Mouse (Mus musculus): Measurements from ENCODE around the gene Glt1d1. TPM values are rescaled to one million over a fixed set of nuclear protein-coding genes. Genes with fewer than 3 reads are reported as not detected.

The Glt1d1 gene
- polyA plus RNA-seq, 1 experiment from 2014 or later: 0.08 TPM

DNA sequence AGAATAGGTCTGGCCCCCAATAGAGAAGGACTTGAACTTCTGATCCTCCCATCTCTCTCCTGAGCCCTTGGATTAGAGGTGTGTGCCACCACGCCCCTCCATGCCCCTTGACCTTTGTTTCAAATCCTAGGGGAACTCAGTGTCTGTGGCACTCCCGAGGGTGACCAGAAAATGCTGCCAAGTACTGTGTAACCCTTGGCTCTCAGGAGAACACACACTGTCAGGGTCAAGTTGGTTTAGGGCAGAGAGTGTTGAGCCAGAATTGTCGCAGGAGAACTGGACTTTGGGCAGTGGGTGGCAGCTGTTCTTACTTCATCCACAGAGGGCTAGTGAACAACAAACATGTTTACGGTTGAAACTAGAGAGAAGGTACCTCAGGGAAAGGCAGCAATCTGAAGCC lies 5.6 kb downstream of the Glt1d1 start:
- WGBS (ENCODE audit: insufficient replicate concordance): 50% methylated on average over 4 of the region's 4 CpGs
- no peaks in the 10 kb centered on the region for H3K4me1 ChIP-seq
- ATAC-seq: no peak
- H3K9ac ChIP-seq: no peak overlapping the region
- H3K9me3 ChIP-seq (replicated peaks): peaks cover 19% of the 10 kb centered on the region
- no peaks in the 10 kb centered on the region for H3K36me3 ChIP-seq
- peaks cover 13% of the 10 kb centered on the region for H3K27me3 ChIP-seq (replicated peaks)
- H3K4me3 ChIP-seq: no peak overlapping the region
- H3K4me2 ChIP-seq: no peak overlapping the region
- H3K27ac ChIP-seq: no peak overlapping the region

DNA sequence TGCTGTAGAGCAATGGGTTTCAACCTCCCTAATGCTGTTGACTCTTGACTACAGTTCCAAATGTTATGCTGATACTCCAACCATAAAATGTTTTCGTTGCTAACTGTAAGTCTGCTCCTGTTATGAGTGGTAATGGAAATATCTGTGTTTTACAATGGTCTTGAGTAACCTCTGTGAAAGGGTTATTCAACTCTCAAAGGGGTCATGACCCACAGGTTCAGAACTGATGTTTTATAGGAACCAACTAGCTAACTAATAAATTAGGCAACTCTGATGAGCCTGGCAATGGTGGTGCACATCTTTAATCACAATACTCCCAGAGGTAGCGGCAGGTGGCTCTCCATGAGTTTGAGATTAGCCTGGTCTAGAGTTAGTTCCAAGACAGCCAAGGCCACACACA lies 6.1 kb downstream of the Glt1d1 start:
- no peak overlapping the region for H3K4me3 ChIP-seq

DNA sequence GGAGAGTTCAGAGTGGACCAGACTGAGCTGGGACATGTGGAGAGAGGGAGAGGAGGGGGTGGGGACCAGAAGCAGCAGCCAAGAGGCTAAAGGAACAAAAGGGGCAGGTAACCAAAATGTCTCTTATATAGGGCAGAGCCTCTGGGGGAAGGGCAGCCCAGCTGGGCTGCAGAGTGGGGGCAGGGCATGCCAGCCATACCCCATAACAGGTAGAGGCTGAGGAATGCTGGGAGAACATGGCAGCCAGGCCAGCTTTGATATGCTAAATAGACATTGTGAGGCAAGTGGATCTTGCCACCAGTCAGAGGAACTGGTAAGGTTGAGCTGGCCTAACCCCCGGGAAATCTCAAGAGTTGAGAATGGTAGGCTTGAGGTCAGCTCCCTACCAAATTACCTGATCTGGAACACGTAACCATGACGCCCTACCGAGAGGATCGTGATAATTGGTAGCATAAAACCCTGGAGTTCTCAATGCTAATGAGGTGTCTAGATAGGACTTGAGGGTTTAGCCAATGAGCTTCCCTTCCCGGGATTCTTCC lies 7.1 kb downstream of the Glt1d1 start:
- H3K9me3 ChIP-seq (replicated peaks): peaks cover 19% of the 10 kb centered on the region
- no peak overlapping the region for H3K4me2 ChIP-seq
- H3K36me3 ChIP-seq: no peaks in the 10 kb centered on the region
- H3K27ac ChIP-seq: no peak overlapping the region
- no peak for ATAC-seq
- no peaks in the 10 kb centered on the region for H3K27me3 ChIP-seq (replicated peaks)
- no peak overlapping the region for H3K9ac ChIP-seq
- H3K4me3 ChIP-seq: no peak overlapping the region
- 58% methylated on average over 6 of the region's 6 CpGs for WGBS (ENCODE audit: insufficient replicate concordance)
- H3K4me1 ChIP-seq: no peaks in the 10 kb centered on the region

More for the DNA sequence above, 6.1 kb downstream of the Glt1d1 start:
- Histone ChIP-seq H3K36me3 (no peaks in the 10 kb centered on the region), H3K9me3 (replicated peaks) (peaks cover 19% of the 10 kb centered on the region), H3K9ac (no peak overlapping the region), H3K4me2 (no peak overlapping the region), H3K27me3 (replicated peaks) (peaks cover 8% of the 10 kb centered on the region), H3K27ac (no peak overlapping the region), H3K4me1 (no peaks in the 10 kb centered on the region)
- whole genome bisulfite sequencing (ENCODE audit: insufficient replicate concordance): 57% methylated on average over 2 of the region's 2 CpGs
- no peak for ATAC-seq

DNA sequence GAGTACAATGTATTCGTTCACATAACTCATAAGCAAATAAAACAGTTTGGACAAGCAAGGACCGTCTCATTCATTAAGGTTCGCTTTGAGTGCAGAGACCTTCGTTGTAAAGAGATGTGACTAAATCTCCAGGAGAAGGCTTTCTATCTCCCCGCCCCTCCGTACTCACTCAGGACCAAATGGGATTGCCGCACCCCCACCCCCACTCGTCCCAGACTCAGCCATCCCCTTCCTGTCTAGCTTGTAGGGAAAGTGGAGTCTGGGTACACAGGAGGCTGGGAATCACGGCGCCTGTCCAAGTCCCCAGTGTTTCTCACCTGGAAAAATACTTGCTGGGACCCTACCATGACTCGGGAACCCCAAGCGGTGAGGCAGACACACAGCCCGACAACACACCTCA lies 7.6 kb downstream of the Glt1d1 start:
- 79% methylated on average over 13 of the region's 13 CpGs for WGBS (ENCODE audit: insufficient replicate concordance)
- ATAC-seq: no peak
- no peaks in the 10 kb centered on the region for H3K36me3 ChIP-seq
- no peak overlapping the region for H3K9ac ChIP-seq
- peaks cover 19% of the 10 kb centered on the region for H3K9me3 ChIP-seq (replicated peaks)
- no peak overlapping the region for H3K4me2 ChIP-seq
- H3K4me1 ChIP-seq: no peaks in the 10 kb centered on the region
- H3K27ac ChIP-seq: no peak overlapping the region
- H3K27me3 ChIP-seq (replicated peaks): no peaks in the 10 kb centered on the region
- H3K4me3 ChIP-seq: no peak overlapping the region

DNA sequence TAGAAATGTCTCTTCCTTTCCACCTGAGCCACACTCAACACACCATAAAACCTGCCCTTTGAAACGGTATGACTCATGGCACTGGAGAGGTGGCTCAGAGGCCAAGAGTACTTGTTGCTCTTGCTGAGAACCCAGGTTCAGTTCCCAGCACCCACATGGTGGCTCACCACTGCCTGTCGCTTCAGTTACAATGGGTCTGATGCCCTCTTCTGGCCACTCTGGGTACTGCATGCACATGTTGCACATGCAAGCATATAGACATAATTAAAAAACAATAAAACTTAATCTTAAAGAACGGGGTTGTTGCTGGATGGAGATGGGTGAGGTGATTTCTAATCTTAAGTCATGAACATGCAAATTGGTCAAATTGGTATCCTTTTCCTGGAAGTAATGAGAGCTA lies 8.3 kb downstream of the Glt1d1 start:
- Histone ChIP-seq H3K4me1 (no peaks in the 10 kb centered on the region), H3K9me3 (replicated peaks) (peaks cover 19% of the 10 kb centered on the region), H3K9ac (no peak overlapping the region), H3K27me3 (replicated peaks) (no peaks in the 10 kb centered on the region), H3K4me2 (no peak overlapping the region), H3K4me3 (no peak overlapping the region), H3K36me3 (no peaks in the 10 kb centered on the region), H3K27ac (no peak overlapping the region)
- WGBS (ENCODE audit: insufficient replicate concordance): 63% methylated on average over 3 of the region's 3 CpGs
- no peak for ATAC-seq

DNA sequence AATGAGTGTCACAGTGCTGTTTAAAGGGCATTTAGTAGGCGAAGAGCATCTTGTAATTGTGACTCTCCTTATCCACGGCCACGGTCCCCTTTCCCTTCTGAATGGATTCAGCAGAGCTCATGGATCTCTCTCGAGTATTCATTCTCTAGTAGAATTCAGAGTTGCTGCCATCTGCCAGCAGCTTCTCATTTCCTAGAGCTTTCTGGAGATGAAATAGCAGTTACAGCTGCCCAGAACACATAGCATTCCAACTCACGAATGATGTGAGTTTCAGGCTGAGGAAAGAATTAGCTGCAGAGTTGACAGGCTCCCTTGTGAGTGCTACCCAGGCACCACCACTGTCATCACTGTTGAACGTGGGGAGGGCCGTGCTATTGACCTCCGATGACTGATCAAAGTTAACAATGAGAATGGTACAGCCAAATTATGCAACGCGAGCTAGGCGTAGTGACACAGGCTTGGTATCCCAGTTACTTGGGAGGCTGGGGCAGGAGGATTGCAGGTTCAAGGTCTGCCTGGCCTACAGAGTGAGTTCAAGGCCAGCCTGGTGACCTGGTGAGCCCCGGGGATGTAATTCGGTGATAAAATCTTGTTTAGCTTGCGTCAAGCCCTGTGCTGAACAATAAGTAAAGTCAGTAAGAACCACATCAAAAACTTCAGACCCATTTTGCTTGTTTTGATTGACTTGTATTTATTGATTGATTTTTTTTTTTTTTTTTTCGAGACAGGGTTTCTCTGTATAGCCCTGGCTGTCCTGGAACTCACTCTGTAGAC lies 9.3 kb downstream of the Glt1d1 start:
- Histone ChIP-seq H3K27me3 (replicated peaks) (no peaks in the 10 kb centered on the region), H3K4me3 (no peak overlapping the region), H3K27ac (no peak overlapping the region), H3K36me3 (no peaks in the 10 kb centered on the region), H3K9ac (no peak overlapping the region), H3K4me2 (no peak overlapping the region), H3K4me1 (no peaks in the 10 kb centered on the region), H3K9me3 (replicated peaks) (peaks cover 19% of the 10 kb centered on the region)
- WGBS (ENCODE audit: insufficient replicate concordance): 75% methylated on average over 15 of the region's 15 CpGs
- no peak for ATAC-seq

DNA sequence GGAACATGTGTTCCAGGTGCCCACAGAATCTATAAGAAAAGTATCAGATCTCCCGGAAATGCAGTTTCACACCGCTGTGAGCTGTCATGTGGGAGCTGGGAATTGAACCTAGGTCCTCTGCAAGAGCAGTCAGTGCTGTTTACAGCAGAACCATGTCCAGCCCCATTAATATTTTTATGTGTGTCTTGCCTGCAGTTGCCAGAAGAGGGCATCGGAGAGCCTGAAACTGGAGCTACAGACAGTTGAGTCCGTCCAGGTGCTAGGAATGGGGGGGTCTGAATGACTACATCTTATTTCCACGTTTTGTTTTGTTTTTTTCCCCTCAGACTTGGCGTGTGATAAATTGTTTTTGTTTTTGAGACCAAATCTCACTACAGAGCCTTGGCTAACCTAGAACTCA lies 16.0 kb downstream of the Glt1d1 start:
- ATAC-seq: no peak
- 55% methylated on average over 6 of the region's 6 CpGs for WGBS (ENCODE audit: insufficient replicate concordance)
- Histone ChIP-seq H3K9me3 (replicated peaks) (no peaks in the 10 kb centered on the region; the same call in 1 of the 2 replicates), H3K9ac (no peak overlapping the region), H3K27me3 (replicated peaks) (no peaks in the 10 kb centered on the region), H3K4me2 (no peak overlapping the region), H3K4me1 (no peaks in the 10 kb centered on the region), H3K36me3 (no peaks in the 10 kb centered on the region), H3K4me3 (no peak overlapping the region), H3K27ac (no peak overlapping the region)

DNA sequence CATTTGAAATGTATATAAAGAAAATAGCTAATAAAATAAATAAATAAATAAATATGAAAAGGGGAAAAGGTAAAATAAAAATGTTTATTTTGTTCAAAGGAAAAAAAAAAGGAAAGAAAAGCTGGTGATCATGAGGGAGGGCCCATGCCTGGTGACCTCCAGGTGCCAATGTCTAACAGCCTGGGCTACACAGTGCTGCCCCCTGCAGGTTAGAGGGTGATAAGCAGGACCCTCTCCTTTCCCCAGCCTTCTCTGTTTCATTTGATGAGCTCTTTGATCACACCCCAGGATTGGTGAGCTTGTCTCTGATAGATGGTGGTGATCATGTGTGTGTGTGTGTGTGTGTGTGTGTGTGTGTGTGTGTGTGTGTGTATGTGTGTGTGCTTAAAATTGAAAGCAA lies 17.0 kb downstream of the Glt1d1 start:
- Histone ChIP-seq H3K36me3 (no peaks in the 10 kb centered on the region), H3K9me3 (replicated peaks) (no peaks in the 10 kb centered on the region; the same call in 1 of the 2 replicates), H3K27ac (no peak overlapping the region), H3K4me2 (no peak overlapping the region), H3K4me3 (no peak overlapping the region), H3K9ac (no peak overlapping the region), H3K27me3 (replicated peaks) (no peaks in the 10 kb centered on the region), H3K4me1 (no peaks in the 10 kb centered on the region)
- no peak for ATAC-seq

DNA sequence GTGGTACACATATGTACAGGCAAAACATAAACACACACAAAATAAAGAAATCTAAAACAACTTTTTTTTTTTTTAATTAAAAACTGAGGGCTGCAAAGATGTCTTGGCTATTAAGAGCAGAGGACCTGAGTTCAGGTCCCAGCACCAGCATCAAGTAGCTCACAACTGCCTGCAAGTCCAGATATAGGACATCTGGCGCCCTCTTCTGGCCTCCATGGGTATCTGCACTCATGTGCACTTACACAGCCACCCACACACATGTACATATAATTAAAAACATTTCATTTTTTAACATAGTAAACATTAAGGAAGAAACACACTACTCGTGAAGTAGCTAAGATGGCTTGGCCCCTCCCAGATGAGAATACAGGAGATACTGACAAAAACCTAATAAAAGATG lies 26.2 kb downstream of the Glt1d1 start:
- H3K9ac ChIP-seq: no peak overlapping the region
- no peaks in the 10 kb centered on the region for H3K4me1 ChIP-seq
- no peak overlapping the region for H3K4me2 ChIP-seq
- 0 out of 2 replicates have a peak, but pooled peaks cover 3% of the 10 kb centered on the region for H3K9me3 ChIP-seq (replicated peaks)
- H3K36me3 ChIP-seq: no peaks in the 10 kb centered on the region
- no peak for ATAC-seq
- 51% methylated on average over 2 of the region's 2 CpGs for WGBS (ENCODE audit: insufficient replicate concordance)
- no peak overlapping the region for H3K4me3 ChIP-seq
- H3K27me3 ChIP-seq (replicated peaks): no peaks in the 10 kb centered on the region
- H3K27ac ChIP-seq: no peak overlapping the region

DNA sequence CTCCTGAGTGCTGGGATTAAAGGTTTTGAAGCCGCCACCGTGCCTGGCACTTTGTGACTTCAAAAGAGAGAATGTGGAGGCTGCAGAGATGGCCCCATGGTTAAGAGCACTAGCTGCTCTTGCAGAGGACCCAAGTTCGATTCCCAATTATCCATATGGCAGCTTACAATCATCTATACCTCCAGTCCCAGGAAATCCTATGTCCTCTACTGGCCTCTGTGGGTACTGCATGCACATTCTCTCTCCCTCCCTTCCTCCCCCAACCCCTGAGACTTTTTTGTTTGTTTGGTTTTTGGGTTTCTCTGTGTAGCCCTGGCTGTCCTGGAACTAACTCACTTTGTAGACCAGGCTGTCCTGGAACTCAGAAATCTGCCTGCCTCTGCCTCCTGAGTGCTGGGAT lies 27.2 kb downstream of the Glt1d1 start:
- Histone ChIP-seq H3K36me3 (no peaks in the 10 kb centered on the region), H3K9me3 (replicated peaks) (0 out of 2 replicates have a peak, but pooled peaks cover 3% of the 10 kb centered on the region), H3K4me2 (no peak overlapping the region), H3K4me1 (no peaks in the 10 kb centered on the region), H3K4me3 (no peak overlapping the region), H3K9ac (no peak overlapping the region), H3K27me3 (replicated peaks) (no peaks in the 10 kb centered on the region), H3K27ac (no peak overlapping the region)
- 67% methylated on average over 3 of the region's 3 CpGs for WGBS (ENCODE audit: insufficient replicate concordance)
- no peak for ATAC-seq

DNA sequence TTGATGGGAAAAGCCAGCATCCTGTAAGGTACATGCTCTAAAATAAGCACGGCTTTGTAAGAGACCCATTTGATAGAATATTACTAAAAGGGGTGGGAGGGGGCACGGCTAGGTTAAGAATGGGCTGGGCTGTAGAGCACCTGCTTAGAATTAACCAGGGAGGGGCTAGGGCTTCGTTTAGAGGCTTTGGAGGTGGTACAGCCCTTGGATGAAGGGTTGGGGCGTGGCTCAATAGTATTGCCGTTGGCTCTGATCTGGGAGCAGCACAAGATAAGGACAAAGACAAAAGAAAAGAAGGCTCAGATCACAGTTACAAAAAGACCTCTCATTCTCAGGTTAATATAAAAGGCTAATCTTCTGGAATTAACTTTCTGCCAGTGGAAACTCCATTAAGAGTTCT lies 28.2 kb downstream of the Glt1d1 start:
- WGBS (ENCODE audit: insufficient replicate concordance): 50% methylated on average over 5 of the region's 5 CpGs
- no peak for ATAC-seq
- H3K27me3 ChIP-seq (replicated peaks): no peaks in the 10 kb centered on the region

DNA sequence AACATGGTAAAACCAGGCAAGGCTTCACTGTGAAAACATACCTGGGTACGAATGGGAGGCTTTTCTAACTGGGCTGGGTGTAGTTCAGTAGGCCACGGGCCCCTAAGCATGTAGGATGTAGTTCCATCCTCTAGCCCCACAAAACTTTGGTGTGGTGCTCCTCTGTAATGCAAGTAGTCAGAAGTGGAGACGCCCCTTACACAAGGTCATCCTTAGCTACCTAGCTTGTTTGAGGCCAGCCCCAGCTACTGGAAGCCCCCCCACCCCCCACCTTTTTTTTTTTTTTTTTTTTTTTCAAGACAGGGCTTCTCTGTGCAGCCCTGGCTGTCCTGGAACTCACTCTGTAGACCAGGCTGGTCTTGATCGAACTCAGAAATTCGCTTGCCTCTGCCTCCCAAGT lies 28.9 kb downstream of the Glt1d1 start:
- no peak overlapping the region for H3K27ac ChIP-seq
- no peaks in the 10 kb centered on the region for H3K27me3 ChIP-seq (replicated peaks)
- 67% methylated on average over 5 of the region's 5 CpGs for WGBS (ENCODE audit: insufficient replicate concordance)
- no peak overlapping the region for H3K4me2 ChIP-seq
- H3K4me3 ChIP-seq: no peak overlapping the region
- H3K9me3 ChIP-seq (replicated peaks): 0 out of 2 replicates have a peak, but pooled peaks cover 3% of the 10 kb centered on the region
- H3K4me1 ChIP-seq: no peaks in the 10 kb centered on the region
- H3K9ac ChIP-seq: no peak overlapping the region
- H3K36me3 ChIP-seq: no peaks in the 10 kb centered on the region
- no peak for ATAC-seq

More for the DNA sequence above, 28.2 kb downstream of the Glt1d1 start:
- no peak overlapping the region for H3K9ac ChIP-seq
- H3K9me3 ChIP-seq (replicated peaks): 0 out of 2 replicates have a peak, but pooled peaks cover 3% of the 10 kb centered on the region
- no peak overlapping the region for H3K27ac ChIP-seq
- H3K4me1 ChIP-seq: no peaks in the 10 kb centered on the region
- no peaks in the 10 kb centered on the region for H3K36me3 ChIP-seq
- H3K4me2 ChIP-seq: no peak overlapping the region
- H3K4me3 ChIP-seq: no peak overlapping the region
